Mouse (Mus musculus) liver, embryonic 14.5 days (tissue): ENCODE data around the gene Reep6. TPM values are rescaled to one million over a fixed set of nuclear protein-coding genes. Genes with fewer than 3 reads are reported as not detected.

Experiments used
- ATAC-seq: fragments of 200-750 bp; cut with Nextera tagmentation; 2 replicates; pipeline ENCODE4 v1.8.0; 2017; ENCODE audit warnings: moderate number of reproducible peaks, mild to moderate bottlenecking, moderate library complexity; ENCODE audit not compliant: insufficient read depth
- DNase-seq, 3 experiments: peaks; one replicate each; pipeline ENCODE4 v3.0.0-alpha.2; 2012 to 2013; ENCODE audit warnings: low read depth in 3 of 3, low spot score in 3 of 3
- H3K27ac ChIP-seq: fragments of 300-500 bp; sonication (generic); 2 replicates; pipeline ENCODE4 v1.5.1; 2014; ENCODE audit warnings: moderate library complexity, mild to moderate bottlenecking, control low read depth, inconsistent platforms
- H3K27me3 ChIP-seq: fragments of 300-500 bp; sonication (generic); 2 replicates; pipeline ENCODE4 v1.6.1; 2014; ENCODE audit warnings: mild to moderate bottlenecking, low read length, moderate library complexity; ENCODE audit not compliant: control insufficient read depth, insufficient read depth
- H3K36me3 ChIP-seq: fragments of 300-500 bp; sonication (generic); replicated peaks from 2 replicates; pipeline ENCODE4 v1.6.1; 2014; ENCODE audit warnings: low read depth; ENCODE audit not compliant: control insufficient read depth, insufficient read depth
- H3K4me1 ChIP-seq, 2 experiments: fragments of 200-500 bp in 1 of 2; fragments of 300-500 bp in 1 of 2; sonication (generic) in 1 of 2; replicated peaks; 2 replicates each; pipeline ENCODE4 v1.6.1; 2012 to 2014; ENCODE audit warnings: antibody characterized with exemption in 1 of 2, inconsistent platforms in 1 of 2, low read length in 1 of 2; ENCODE audit not compliant: control insufficient read depth in 2 of 2, insufficient read depth in 2 of 2
- H3K4me2 ChIP-seq: fragments of 300-500 bp; sonication (generic); 2 replicates; pipeline ENCODE4 v1.6.1; 2014; ENCODE audit warnings: low read depth, mild to moderate bottlenecking, control low read depth, moderate library complexity
- H3K4me3 ChIP-seq, 2 experiments: fragments of 200-500 bp in 1 of 2; fragments of 300-500 bp in 1 of 2; sonication (generic) in 1 of 2; 2 replicates each; pipeline ENCODE4 v1.5.1; 2012 to 2014; ENCODE audit warnings: low read depth in 2 of 2, low read length in 2 of 2, mild to moderate bottlenecking in 2 of 2, control low read depth in 1 of 2, inconsistent platforms in 1 of 2, moderate library complexity in 1 of 2; ENCODE audit not compliant: insufficient read depth in 1 of 2
- H3K9ac ChIP-seq: fragments of 300-500 bp; sonication (generic); replicated peaks from 2 replicates; pipeline ENCODE4 v1.6.1; 2014; ENCODE audit warnings: mild to moderate bottlenecking, control low read depth, moderate library complexity
- H3K9me3 ChIP-seq: fragments of 300-500 bp; sonication (generic); 2 replicates; pipeline ENCODE4 v1.6.1; 2016; ENCODE audit warnings: low read length, mixed read lengths; ENCODE audit not compliant: control insufficient read depth
- CTCF ChIP-seq: IDR thresholded peaks from 2 replicates; pipeline ENCODE4 v1.5.1; 2016; ENCODE audit warnings: antibody characterized with exemption, low read depth, control low read depth
- EP300 ChIP-seq: IDR thresholded peaks from 2 replicates; pipeline ENCODE4 v1.6.1; 2016; ENCODE audit warnings: antibody characterized with exemption, low read depth
- WGBS: fragments of 180-500 bp; shearing (Covaris S2); extraction: QIAGEN DNeasy Blood & Tissue Kit; methylation state at CpG from one replicate; pipeline ENCODE4 v1.1.7; 2014; ENCODE audit not compliant: insufficient replicate concordance; 5-methylcytosine and 5-hydroxymethylcytosine counted together
- polyA plus RNA-seq, 2 experiments: library from polyadenylated mRNA; depleted of rRNA in 1 of 2; stranded (reverse) in 1 of 2; unstranded in 1 of 2; fragments of >200 nt; fragmentation: Nextera tagmentation in 1 of 2; extraction: Ambion mirVana in 1 of 2; gene quantifications; 2 replicates each; pipeline versions ENCODE4 v1.2.1 to v1.2.3; 2012 to 2014

Reep6 gene
- polyA plus RNA-seq, 2 experiments: 23.6 to 55.3 TPM

DNA sequence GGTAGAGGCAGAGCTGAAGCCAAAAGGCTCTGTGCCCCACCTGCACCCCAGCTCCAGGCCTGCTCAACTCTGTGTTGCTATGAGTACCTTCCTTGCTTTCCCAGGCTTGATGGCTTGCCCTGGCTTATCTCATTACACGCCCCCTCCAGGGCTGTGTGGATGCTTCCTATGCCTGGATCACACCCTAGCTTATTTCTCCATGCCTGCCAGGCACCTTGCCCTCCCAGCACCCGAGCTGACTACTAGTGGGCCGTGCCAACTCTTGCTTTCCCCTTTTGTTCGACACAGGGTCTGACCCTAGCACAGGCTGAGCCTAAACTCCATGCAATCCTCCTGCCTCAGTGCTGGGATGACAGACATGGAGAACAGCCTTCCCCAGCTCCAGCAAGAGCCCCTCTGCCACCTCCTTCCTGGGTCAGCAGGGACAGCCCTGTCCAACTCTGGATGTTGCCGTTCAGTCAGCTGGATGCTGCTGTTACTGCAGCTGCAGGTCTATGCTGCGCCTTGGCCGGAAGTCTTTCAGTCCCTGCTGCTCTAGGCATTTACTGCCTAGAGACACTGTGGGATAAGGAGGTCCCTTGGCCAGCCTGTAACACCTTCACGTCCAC is 32.1 kb upstream of the Reep6 start:
- H3K4me3 ChIP-seq: no peak overlapping the region
- 43% methylated on average over 8 of the region's 8 CpGs for WGBS
- peaks cover 16% of the 10 kb centered on the region for H3K36me3 ChIP-seq
- no peak for ATAC-seq
- H3K9me3 ChIP-seq: no peaks in the 10 kb centered on the region
- no peak for DNase-seq
- peaks cover 53% of the 10 kb centered on the region for H3K27me3 ChIP-seq
- TF ChIP-seq CTCF (no peak), EP300 (no peak)
- H3K27ac ChIP-seq: no peak overlapping the region
- H3K4me2 ChIP-seq: no peak overlapping the region
- H3K4me1 ChIP-seq: peaks cover 4 to 14% of the 10 kb centered on the region in 2 experiments; a peak in 3 of 4 replicates
- H3K9ac ChIP-seq: no peak overlapping the region

DNA sequence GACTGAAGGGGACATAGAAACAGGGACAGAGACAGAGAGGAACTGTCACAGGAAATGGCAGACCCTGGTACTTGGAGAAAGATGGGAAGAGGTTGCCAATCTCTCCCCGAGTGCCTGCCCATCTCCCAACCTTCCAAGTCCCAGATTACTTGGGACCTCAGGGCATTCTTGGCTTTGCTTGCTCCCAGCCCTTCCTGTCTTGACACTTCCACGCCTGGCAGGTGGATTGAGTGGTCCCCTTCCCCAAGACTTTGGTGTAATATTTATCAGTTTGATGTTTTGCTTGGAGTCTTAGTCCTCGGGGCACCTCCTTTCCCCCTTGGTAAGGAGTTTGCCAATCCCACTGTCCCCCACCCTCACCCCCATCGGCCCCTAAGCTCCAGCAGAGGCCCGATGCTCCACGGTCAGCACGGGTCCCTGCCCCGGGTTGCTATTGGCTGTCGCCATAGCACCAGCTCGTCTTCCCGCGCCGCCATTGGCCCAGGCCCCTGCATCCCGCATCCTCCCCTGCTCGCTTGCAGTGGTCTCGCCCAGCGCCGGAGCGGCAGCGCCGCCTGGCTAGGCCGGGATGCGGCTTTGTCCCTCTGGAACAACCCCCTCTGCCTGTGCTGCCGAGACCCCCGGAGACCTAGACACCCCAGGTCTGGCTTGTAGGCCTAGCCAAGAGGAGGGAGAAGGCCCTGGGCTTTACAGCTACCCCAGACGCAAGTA is 31.0 kb upstream of the Reep6 start:
- ATAC-seq (no peak), DNase-seq (no peak)
- Histone ChIP-seq H3K9me3 (no peaks in the 10 kb centered on the region), H3K36me3 (peaks cover 10% of the 10 kb centered on the region), H3K27ac (no peak overlapping the region), H3K4me2 (no peak overlapping the region), H3K9ac (no peak overlapping the region), H3K27me3 (peaks cover 59% of the 10 kb centered on the region), H3K4me3 (no peak overlapping the region), H3K4me1 (peaks cover 2 to 12% of the 10 kb centered on the region in 2 experiments; a peak in 2 of 4 replicates)
- TF ChIP-seq EP300 (no peak), CTCF (no peak)
- 7% methylated on average over 26 of the region's 26 CpGs for WGBS

DNA sequence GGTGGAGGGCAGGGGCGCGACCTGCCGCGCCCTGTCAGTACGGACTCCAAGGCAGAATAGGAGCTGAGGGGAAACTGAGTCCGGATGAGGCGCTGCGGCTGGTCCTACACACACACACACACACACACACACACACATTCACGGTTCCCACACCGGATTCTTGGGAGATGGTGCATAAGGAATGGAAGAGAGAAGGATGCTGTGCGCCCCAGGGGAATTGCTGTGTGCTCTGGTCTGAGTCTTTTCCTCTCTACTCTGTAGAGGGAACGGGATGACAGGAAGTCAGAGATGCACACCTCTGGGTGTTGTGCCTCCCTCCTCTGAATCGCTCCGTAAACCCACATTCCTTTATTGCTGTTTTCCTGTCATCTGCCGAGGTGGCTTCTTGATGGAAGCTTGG is 30.5 kb upstream of the Reep6 start:
- peaks cover 65% of the 10 kb centered on the region for H3K27me3 ChIP-seq
- peaks cover 2 to 9% of the 10 kb centered on the region in 2 experiments; a peak in 2 of 4 replicates for H3K4me1 ChIP-seq
- H3K27ac ChIP-seq: no peak overlapping the region
- no peak overlapping the region for H3K4me3 ChIP-seq
- 9% methylated on average over 15 of the region's 15 CpGs for WGBS
- H3K4me2 ChIP-seq: no peak overlapping the region
- no peak for TF ChIP-seq EP300
- no peak for TF ChIP-seq CTCF
- ATAC-seq (no peak), DNase-seq (no peak)
- no peak overlapping the region for H3K9ac ChIP-seq
- H3K9me3 ChIP-seq: no peaks in the 10 kb centered on the region
- peaks cover 7% of the 10 kb centered on the region for H3K36me3 ChIP-seq

DNA sequence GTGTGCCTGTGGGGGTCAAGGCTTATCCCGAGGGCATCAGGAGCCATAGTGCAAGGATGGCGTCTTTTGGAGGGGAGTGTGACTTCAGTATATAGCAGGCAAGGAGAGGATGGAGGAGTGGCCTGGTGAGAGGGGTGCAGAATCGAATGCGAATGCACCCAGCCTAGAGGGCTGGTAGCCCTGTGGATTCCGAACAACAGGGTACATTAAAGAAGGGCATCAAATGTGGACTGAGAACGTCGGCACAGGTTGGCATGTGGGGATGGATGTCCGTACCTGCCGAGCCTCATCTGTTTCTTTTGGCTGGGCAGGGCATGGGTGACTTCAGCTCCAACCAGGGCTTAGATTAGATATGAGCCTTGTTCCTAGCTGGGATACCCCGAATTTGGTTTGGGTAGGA is 29.9 kb upstream of the Reep6 start:
- peaks cover 70% of the 10 kb centered on the region for H3K27me3 ChIP-seq
- no peak for ATAC-seq

DNA sequence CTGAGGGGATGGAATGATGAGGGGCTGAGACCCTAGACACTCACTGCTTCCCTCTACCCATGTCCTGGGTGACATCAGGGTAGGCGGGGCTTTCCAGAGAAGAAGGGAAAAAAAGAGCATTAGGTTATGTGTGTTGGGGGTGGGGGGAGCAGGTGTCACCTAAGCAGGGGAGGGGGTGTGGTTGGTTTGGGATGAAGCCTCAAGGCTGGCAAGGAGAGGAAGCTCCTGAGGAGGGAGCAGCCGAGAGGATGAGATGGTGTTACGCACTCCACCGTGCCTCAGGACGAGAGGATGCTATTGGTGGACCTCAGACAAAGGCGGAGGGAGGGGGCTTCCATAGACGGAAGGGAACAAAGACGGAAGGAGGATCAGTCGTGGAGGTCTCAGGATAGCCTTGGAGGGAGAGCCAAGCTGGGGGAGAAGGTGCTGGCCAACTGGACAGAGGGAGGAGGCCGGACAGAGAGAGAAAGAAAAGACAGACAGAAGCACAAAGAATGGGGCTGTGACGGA is 29.0 kb upstream of the Reep6 start:
- DNase-seq: no peak
- Histone ChIP-seq H3K9me3 (no peaks in the 10 kb centered on the region), H3K36me3 (no peaks in the 10 kb centered on the region), H3K4me3 (no peak overlapping the region), H3K4me2 (no peak overlapping the region), H3K4me1 (peaks cover 2 to 4% of the 10 kb centered on the region in 2 experiments; a peak in 2 of 4 replicates), H3K27ac (no peak overlapping the region), H3K9ac (no peak overlapping the region), H3K27me3 (peaks cover 79% of the 10 kb centered on the region)
- WGBS: 28% methylated on average over 11 of the region's 11 CpGs
- TF ChIP-seq CTCF (no peak), EP300 (no peak)
- ATAC-seq: no peak

More for the DNA sequence above, 29.9 kb upstream of the Reep6 start:
- no peak for DNase-seq
- no peak overlapping the region for H3K27ac ChIP-seq
- no peak overlapping the region for H3K4me3 ChIP-seq
- TF ChIP-seq EP300: no peak
- TF ChIP-seq CTCF: no peak
- no peak overlapping the region for H3K4me2 ChIP-seq
- WGBS: 40% methylated on average over 10 of the region's 10 CpGs
- no peaks in the 10 kb centered on the region for H3K9me3 ChIP-seq
- H3K4me1 ChIP-seq: peaks cover 2 to 5% of the 10 kb centered on the region in 2 experiments; a peak in 2 of 4 replicates
- H3K9ac ChIP-seq: no peak overlapping the region
- H3K36me3 ChIP-seq: peaks cover 2% of the 10 kb centered on the region
